Comparison of ENCODE assay signal across 17 mouse cellular contexts in the genomic region with DNA sequence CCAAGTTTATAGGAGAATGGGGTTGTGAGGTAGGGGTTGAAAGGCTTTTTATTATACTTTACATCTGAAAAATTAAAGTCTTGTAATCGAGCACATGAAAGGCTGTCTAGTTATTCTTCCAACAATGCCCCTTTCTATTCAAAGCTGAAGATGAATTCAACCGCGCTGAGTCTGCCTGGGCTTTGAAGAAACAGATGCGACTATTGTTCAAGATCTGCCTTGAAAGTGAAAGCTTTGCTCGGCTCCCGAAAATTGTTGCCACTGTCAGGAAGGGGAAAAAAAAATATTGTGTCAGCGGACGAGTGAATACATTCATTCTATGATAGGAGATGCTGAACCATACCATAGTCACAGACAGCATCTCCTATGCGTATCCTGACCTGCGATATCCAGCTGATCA. TPM values are rescaled to one million over a fixed set of nuclear protein-coding genes. Genes with fewer than 3 reads are reported as not detected.
DNase-seq lines count a peak whose midpoint lies in the region; ATAC-seq and TF ChIP-seq lines count a peak whose summit lies in the region.
"Had no signal": no experiment of that assay in that cellular context is flagged by ENCODE, and none has a peak within 500 bp of the region (broad histone marks: within the 10 kb centered on the region; RNA-seq: fewer than 3 reads in every experiment).

No protein-coding gene starts in this region.

- H3K4me2 ChIP-seq in hindbrain, embryonic 11.5 days (replicated peaks; ENCODE audit: low read depth, low read length) = no peak overlapping the region
- H3K4me2 ChIP-seq in midbrain, embryonic 16.5 days (ENCODE audit: low read length) = peak overlapping the region; percentile 7; the same call in 1 of the 2 replicates
- H3K4me2 ChIP-seq: embryonic facial prominence, embryonic 12.5 days; stomach, embryonic 15.5 days had no signal

- no peaks in the 10 kb centered on the region; the same call in 1 of the 2 replicates for H3K4me1 ChIP-seq in hindbrain, embryonic 11.5 days (replicated peaks; ENCODE audit: control insufficient read depth, insufficient read depth, low read length)
- H3K4me1 ChIP-seq in midbrain, embryonic 16.5 days (ENCODE audit: control insufficient read depth, insufficient read depth, low read length) = no peaks in the 10 kb centered on the region; the same call in 1 of the 2 replicates
- H3K4me1 ChIP-seq: embryonic facial prominence, embryonic 12.5 days; stomach, embryonic 15.5 days had no signal

- no peaks in the 10 kb centered on the region for H3K27me3 ChIP-seq in hindbrain, embryonic 11.5 days (ENCODE audit: control insufficient read depth, insufficient read depth, low read length)
- H3K27me3 ChIP-seq in midbrain, embryonic 16.5 days (ENCODE audit: control insufficient read depth, insufficient read depth, low read depth, low read length) = no peaks in the 10 kb centered on the region
- H3K27me3 ChIP-seq: embryonic facial prominence, embryonic 12.5 days; stomach, embryonic 15.5 days had no signal

- DNase-seq in layer of hippocampus, adult 9-11 months = peak; percentile 29
- no peak for DNase-seq in layer of hippocampus, adult 8-10 months (ENCODE audit: low spot score in 2 of 2)
- peak; percentile 66 for DNase-seq in brain, embryonic 14.5 days (ENCODE audit: low read depth)
- peak; percentile 40 for DNase-seq in hindbrain, embryonic 11.5 days (ENCODE audit: low spot score)
- DNase-seq in kidney, postnatal 14 days = no peak
- DNase-seq in cerebellum, adult 11-12 months = no peak
- DNase-seq: adrenal gland, postnatal 14 days; cerebellum, adult 18-20 months; heart, postnatal 36 days; kidney, adult 8-10 months; thymus, postnatal 36 days had no signal

- no peak overlapping the region for H3K9ac ChIP-seq in hindbrain, embryonic 11.5 days (ENCODE audit: low read depth, low read length)
- H3K9ac ChIP-seq in midbrain, embryonic 16.5 days (ENCODE audit: low read depth, low read length) = no peak overlapping the region
- H3K9ac ChIP-seq: embryonic facial prominence, embryonic 12.5 days; stomach, embryonic 15.5 days had no signal

- no peak overlapping the region for H3K4me3 ChIP-seq in hindbrain, embryonic 11.5 days (ENCODE audit: low read depth, low read length)
- no peak overlapping the region for H3K4me3 ChIP-seq in midbrain, embryonic 16.5 days (ENCODE audit: low read depth, low read length)
- H3K4me3 ChIP-seq: embryonic facial prominence, embryonic 12.5 days; stomach, embryonic 15.5 days had no signal

- TF ChIP-seq CTCF in brain, embryonic 14.5 days (IDR thresholded peaks at IDR 0.05; ENCODE audit: borderline replicate concordance, extremely low read depth, insufficient read depth, insufficient read length) = no peak

- no peak for ATAC-seq in hindbrain, embryonic 11.5 days (ENCODE audit: low FRiP score)
- no peak for ATAC-seq in midbrain, embryonic 16.5 days
- ATAC-seq: CD4-positive, CD25-positive, alpha-beta regulatory T cell, adult 4 months; Patski had no signal

- no peak overlapping the region for H3K27ac ChIP-seq in hindbrain, embryonic 11.5 days (ENCODE audit: low read depth, low read length)
- no peak overlapping the region for H3K27ac ChIP-seq in midbrain, embryonic 16.5 days (ENCODE audit: low read length)
- H3K27ac ChIP-seq: embryonic facial prominence, embryonic 12.5 days; stomach, embryonic 15.5 days had no signal

- no peaks in the 10 kb centered on the region for H3K36me3 ChIP-seq in hindbrain, embryonic 11.5 days (ENCODE audit: control insufficient read depth, insufficient read depth, low read length)
- no peaks in the 10 kb centered on the region for H3K36me3 ChIP-seq in midbrain, embryonic 16.5 days (ENCODE audit: control insufficient read depth, insufficient read depth, low read length)
- H3K36me3 ChIP-seq: embryonic facial prominence, embryonic 12.5 days; stomach, embryonic 15.5 days had no signal

- TF ChIP-seq POLR2A in brain, embryonic 14.5 days (IDR thresholded peaks at IDR 0.05; ENCODE audit: borderline replicate concordance, extremely low read depth, insufficient read depth, insufficient read length, poor library complexity, severe bottlenecking) = no peak

- 35% methylated on average over 10 of the region's 10 CpGs for WGBS in hindbrain, embryonic 11.5 days
- 20% methylated on average over 10 of the region's 10 CpGs for WGBS in midbrain, embryonic 16.5 days

- no peaks in the 10 kb centered on the region for H3K9me3 ChIP-seq in hindbrain, embryonic 11.5 days (ENCODE audit: control insufficient read depth, low read length)
- 0 out of 2 replicates have a peak, but pooled peaks cover 3% of the 10 kb centered on the region for H3K9me3 ChIP-seq in midbrain, embryonic 16.5 days (replicated peaks; ENCODE audit: control insufficient read depth, low read length, poor library complexity, severe bottlenecking)
- H3K9me3 ChIP-seq: embryonic facial prominence, embryonic 12.5 days; stomach, embryonic 15.5 days had no signal

RNA-seq across cellular contexts. Expression of a gene that starts 16.9 kb away (rescaled TPM):
- total RNA-seq in layer of hippocampus, adult 8-10 months (2022) = 1 to 10 TPM; 5.6 to 8.2 (median 7.0) TPM
- 2.7 and 3.1 TPM in 2 replicates for polyA plus RNA-seq in brain, embryonic 14.5 days (2012; rRNA removed)
- 17.7 and 17.8 TPM in 2 replicates for polyA plus RNA-seq in hindbrain, embryonic 11.5 days (2014; fragmentation: Nextera tagmentation; extraction: Ambion mirVana)
- 3.0 and 3.3 TPM in 2 replicates for polyA plus RNA-seq in midbrain, embryonic 16.5 days (2015; fragmentation: Nextera tagmentation; extraction: Ambion mirVana)

RNA-seq across cellular contexts. Expression of a gene that starts 50.0 kb away (rescaled TPM):
- total RNA-seq in layer of hippocampus, adult 8-10 months (2022) = 100 to 1,000 TPM; 214 to 255 (median 232) TPM
- 2.4 and 3.6 TPM in 2 replicates for polyA plus RNA-seq in brain, embryonic 14.5 days (2012; rRNA removed)
- 1.2 and 2.2 TPM in 2 replicates for polyA plus RNA-seq in hindbrain, embryonic 11.5 days (2014; fragmentation: Nextera tagmentation; extraction: Ambion mirVana)
- 6.7 and 7.4 TPM in 2 replicates for polyA plus RNA-seq in midbrain, embryonic 16.5 days (2015; fragmentation: Nextera tagmentation; extraction: Ambion mirVana)
- total RNA-seq: granulocyte monocyte progenitor cell, adult 5-6 weeks had no signal

Comparison
In these comparisons a context has a peak if more than half of its experiments do, and no peak if none do; other contexts are left out.
1. DNase-seq: peak in layer of hippocampus, adult 9-11 months (single experiment), brain, embryonic 14.5 days (single experiment) and hindbrain, embryonic 11.5 days (single experiment); none in layer of hippocampus, adult 8-10 months (0 of 2), kidney, postnatal 14 days (single experiment) and cerebellum, adult 11-12 months (single experiment).